Mouse (Mus musculus) E14TG2a.4 (cell line): ENCODE measurements around the gene Osm.

Experiments used
- H3K27me3 ChIP-seq: 2 replicates; pipeline ENCODE4 v1.6.1; 2014; ENCODE audit warnings: low read length, control low read depth; ENCODE audit not compliant: insufficient read depth
- H3K36me3 ChIP-seq: 2 replicates; pipeline ENCODE4 v1.6.1; 2014; ENCODE audit warnings: low read length, control low read depth; ENCODE audit not compliant: insufficient read depth
- H3K4me1 ChIP-seq: replicated peaks from 2 replicates; pipeline ENCODE4 v1.6.1; 2014; ENCODE audit warnings: low read depth, low read length, control low read depth
- H3K4me3 ChIP-seq: replicated peaks from 2 replicates; pipeline ENCODE4 v1.5.1; 2014; ENCODE audit warnings: mild to moderate bottlenecking, low read length
- H3K9me3 ChIP-seq: 2 replicates; pipeline ENCODE4 v1.6.1; 2014; ENCODE audit warnings: low read length, control low read depth
- CTCF ChIP-seq: conservative IDR thresholded peaks from 2 replicates; pipeline ENCODE4 v1.5.1; 2014; ENCODE audit warnings: low read length
- NANOG ChIP-seq: IDR thresholded peaks from 2 replicates; pipeline ENCODE4 v1.6.1; 2014; ENCODE audit warnings: borderline replicate concordance, low read length, mixed read lengths
- POU5F1 ChIP-seq: IDR thresholded peaks from 2 replicates; pipeline ENCODE4 v1.6.1; 2014; ENCODE audit warnings: low read length, borderline replicate concordance

Gene Osm

GRCm38 (mm10) chr11:4252886-4253285 is 16.7 kb downstream of the Osm start:
- Histone ChIP-seq H3K4me3 (no peak overlapping the region), H3K4me1 (peaks cover 68% of the 10 kb centered on the region), H3K27me3 (no peaks in the 10 kb centered on the region), H3K9me3 (peaks cover 16% of the 10 kb centered on the region), H3K36me3 (no peaks in the 10 kb centered on the region)
- TF ChIP-seq CTCF (no peak), NANOG (0 out of 2 replicates have a peak, but pooled peaks have one; percentile 5)

GRCm38 (mm10) chr11:4256846-4257607 is 20.8 kb downstream of the Osm start, which contains the start of gene Lif:
Lif (plus strand) TSS chr11:4257557.
- peaks cover 5% of the 10 kb centered on the region; the same call in 1 of the 2 replicates for H3K9me3 ChIP-seq
- peaks cover 75% of the 10 kb centered on the region for H3K4me1 ChIP-seq
- H3K4me3 ChIP-seq, result peak within 1 kb of the TSS; percentile 30; the same call in 1 of the 2 replicates
- H3K27me3 ChIP-seq, result no peaks in the 10 kb centered on the region
- H3K36me3 ChIP-seq, result no peaks in the 10 kb centered on the region
- TF ChIP-seq POU5F1 (no peak), CTCF (no peak), NANOG (no peak)

GRCm38 (mm10) chr11:4257756-4258155 is 21.5 kb downstream of the Osm start:
- no peak for TF ChIP-seq POU5F1
- TF ChIP-seq CTCF, result no peak
- no peak for TF ChIP-seq NANOG
- peaks cover 3% of the 10 kb centered on the region; the same call in 1 of the 2 replicates for H3K27me3 ChIP-seq
- no peaks in the 10 kb centered on the region for H3K36me3 ChIP-seq
- no peak overlapping the region for H3K4me3 ChIP-seq
- H3K4me1 ChIP-seq, result peaks cover 75% of the 10 kb centered on the region
- H3K9me3 ChIP-seq, result peaks cover 5% of the 10 kb centered on the region; the same call in 1 of the 2 replicates

- no peaks in the 10 kb centered on the region for H3K36me3 ChIP-seq
- TF ChIP-seq CTCF, result peak; percentile 96
- no peak for TF ChIP-seq NANOG
- TF ChIP-seq POU5F1, result no peak
Observed at GRCm38 (mm10) chr11:4258657-4259082, 22.4 kb downstream of the Osm start.

GRCm38 (mm10) chr11:4260463-4261187 is 24.4 kb downstream of the Osm start:
- Histone ChIP-seq H3K9me3 (peaks cover 5% of the 10 kb centered on the region; the same call in 1 of the 2 replicates), H3K4me1 (peaks cover 87% of the 10 kb centered on the region), H3K36me3 (no peaks in the 10 kb centered on the region), H3K4me3 (no peak overlapping the region), H3K27me3 (peaks cover 16% of the 10 kb centered on the region)
- no peak for TF ChIP-seq NANOG
- no peak for TF ChIP-seq CTCF
- no peak for TF ChIP-seq POU5F1

More at GRCm38 (mm10) chr11:4258657-4259082, 22.4 kb downstream of the Osm start:
- Histone ChIP-seq H3K4me3 (no peak overlapping the region; the same call in 1 of the 2 replicates), H3K27me3 (peaks cover 7% of the 10 kb centered on the region), H3K4me1 (peaks cover 78% of the 10 kb centered on the region), H3K9me3 (peaks cover 5% of the 10 kb centered on the region; the same call in 1 of the 2 replicates)

GRCm38 (mm10) chr11:4261188-4261494 is 24.9 kb downstream of the Osm start:
- Histone ChIP-seq H3K4me3 (no peak overlapping the region), H3K9me3 (peaks cover 5% of the 10 kb centered on the region; the same call in 1 of the 2 replicates), H3K4me1 (peaks cover 87% of the 10 kb centered on the region), H3K36me3 (no peaks in the 10 kb centered on the region), H3K27me3 (peaks cover 21% of the 10 kb centered on the region)
- TF ChIP-seq CTCF, result peak; percentile 60
- TF ChIP-seq POU5F1, result no peak
- TF ChIP-seq NANOG, result no peak

GRCm38 (mm10) chr11:4261969-4262368 is 25.7 kb downstream of the Osm start:
- H3K4me1 ChIP-seq, result peaks cover 80% of the 10 kb centered on the region
- no peak overlapping the region for H3K4me3 ChIP-seq
- H3K9me3 ChIP-seq, result peaks cover 5% of the 10 kb centered on the region; the same call in 1 of the 2 replicates
- H3K27me3 ChIP-seq, result peaks cover 21% of the 10 kb centered on the region
- no peak for TF ChIP-seq POU5F1
- no peak for TF ChIP-seq NANOG
- peak; percentile 27 for TF ChIP-seq CTCF
- H3K36me3 ChIP-seq, result no peaks in the 10 kb centered on the region

- Histone ChIP-seq H3K4me3 (no peak overlapping the region), H3K9me3 (peaks cover 5% of the 10 kb centered on the region; the same call in 1 of the 2 replicates), H3K4me1 (peaks cover 80% of the 10 kb centered on the region), H3K27me3 (peaks cover 27% of the 10 kb centered on the region), H3K36me3 (no peaks in the 10 kb centered on the region)
- TF ChIP-seq POU5F1 (no peak), NANOG (no peak), CTCF (no peak)
Observed at GRCm38 (mm10) chr11:4262847-4263246, 26.6 kb downstream of the Osm start.
